Mouse (Mus musculus): ENCODE data around the gene Shroom1. TPM values are rescaled to one million over a fixed set of nuclear protein-coding genes. Genes with fewer than 3 reads are reported as not detected.

Gene Shroom1
- polyA plus RNA-seq, 1 experiment from 2014 or later = 3.2 TPM

- WGBS = 91% methylated on average over 3 of the region's 3 CpGs
- Histone ChIP-seq H3K4me3 (ENCODE audit: low read length) (no peak overlapping the region), H3K9ac (ENCODE audit: low read depth, low read length) (no peak overlapping the region), H3K9me3 (ENCODE audit: control insufficient read depth, low read length) (no peaks in the 10 kb centered on the region), H3K36me3 (ENCODE audit: control insufficient read depth, insufficient read depth, low read length) (peaks cover 6% of the 10 kb centered on the region), H3K4me1 (ENCODE audit: control insufficient read depth, insufficient read depth, low read depth, low read length) (peaks cover 7% of the 10 kb centered on the region), H3K4me2 (ENCODE audit: low read length) (no peak overlapping the region), H3K27me3 (replicated peaks; ENCODE audit: control insufficient read depth, insufficient read depth, low read length) (no peaks in the 10 kb centered on the region), H3K27ac (ENCODE audit: low read depth, low read length) (no peak overlapping the region)
- no peak for ATAC-seq
These were observed 28.9 kb upstream of the Shroom1 start for GRCm38 (mm10) chr11:53427993-53428715.

- ATAC-seq = no peak
- Histone ChIP-seq H3K4me3 (ENCODE audit: low read length) (no peak overlapping the region), H3K27me3 (replicated peaks; ENCODE audit: control insufficient read depth, insufficient read depth, low read length) (no peaks in the 10 kb centered on the region), H3K4me1 (ENCODE audit: control insufficient read depth, insufficient read depth, low read depth, low read length) (peaks cover 7% of the 10 kb centered on the region), H3K9me3 (ENCODE audit: control insufficient read depth, low read length) (no peaks in the 10 kb centered on the region), H3K9ac (ENCODE audit: low read depth, low read length) (no peak overlapping the region), H3K36me3 (ENCODE audit: control insufficient read depth, insufficient read depth, low read length) (peaks cover 6% of the 10 kb centered on the region), H3K27ac (ENCODE audit: low read depth, low read length) (no peak overlapping the region), H3K4me2 (ENCODE audit: low read length) (no peak overlapping the region)
- 98% methylated on average over 5 of the region's 5 CpGs for WGBS
These were observed 28.3 kb upstream of the Shroom1 start for GRCm38 (mm10) chr11:53428716-53429057.

DNA sequence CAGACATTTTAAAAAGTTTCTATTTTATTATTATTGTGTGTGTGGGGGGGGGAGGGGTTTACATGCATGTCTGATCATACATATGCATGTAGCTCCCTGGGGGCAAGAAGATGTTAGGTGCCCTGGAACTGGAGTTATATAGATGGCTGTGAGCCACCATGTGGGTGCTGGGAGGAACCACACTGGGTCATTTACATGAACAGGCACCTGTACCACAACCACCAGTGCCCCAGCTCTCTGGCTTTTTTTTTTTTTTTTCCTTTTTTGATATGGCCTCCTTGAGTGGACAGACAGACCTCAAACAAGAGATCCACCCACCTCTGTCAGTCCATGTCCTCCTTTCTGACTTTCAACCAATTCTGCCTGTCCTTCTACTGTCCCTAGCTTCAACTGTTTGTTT is 27.8 kb upstream of the Shroom1 start:
- Histone ChIP-seq H3K36me3 (ENCODE audit: control insufficient read depth, insufficient read depth, low read length) (peaks cover 6% of the 10 kb centered on the region), H3K27ac (ENCODE audit: low read depth, low read length) (no peak overlapping the region), H3K4me1 (ENCODE audit: control insufficient read depth, insufficient read depth, low read depth, low read length) (peaks cover 7% of the 10 kb centered on the region), H3K4me2 (ENCODE audit: low read length) (peak overlapping the region; percentile 94), H3K4me3 (ENCODE audit: low read length) (no peak overlapping the region), H3K9me3 (ENCODE audit: control insufficient read depth, low read length) (no peaks in the 10 kb centered on the region), H3K9ac (ENCODE audit: low read depth, low read length) (no peak overlapping the region), H3K27me3 (replicated peaks; ENCODE audit: control insufficient read depth, insufficient read depth, low read length) (no peaks in the 10 kb centered on the region)
- no peak for ATAC-seq

- ATAC-seq = peak; percentile 60
- H3K27ac ChIP-seq (ENCODE audit: low read depth, low read length) = peak overlapping the region; percentile 88
- WGBS = under 1% methylated on average over 32 of the region's 34 CpGs
These were observed 26.7 kb upstream of the Shroom1 start for GRCm38 (mm10) chr11:53430300-53430669.

GRCm38 (mm10) chr11:53430670-53431346 is 26.2 kb upstream of the Shroom1 start, which contains the start of the genes Uqcrq and Gdf9:
Uqcrq (minus strand) TSS chr11:53430831.
Gdf9 (plus strand) TSS chr11:53431023.
- ATAC-seq = peak; percentile 96
- WGBS = under 1% methylated on average over 44 of the region's 44 CpGs
- Histone ChIP-seq H3K9ac (ENCODE audit: low read depth, low read length) (peak within 1 kb of the TSS; percentile 89), H3K9me3 (ENCODE audit: control insufficient read depth, low read length) (no peaks in the 10 kb centered on the region), H3K4me1 (ENCODE audit: control insufficient read depth, insufficient read depth, low read depth, low read length) (peaks cover 7% of the 10 kb centered on the region), H3K27me3 (replicated peaks; ENCODE audit: control insufficient read depth, insufficient read depth, low read length) (no peaks in the 10 kb centered on the region), H3K4me3 (ENCODE audit: low read length) (peak within 1 kb of the TSS; percentile 90), H3K36me3 (ENCODE audit: control insufficient read depth, insufficient read depth, low read length) (peaks cover 6% of the 10 kb centered on the region), H3K27ac (ENCODE audit: low read depth, low read length) (peak within 1 kb of the TSS; percentile 88), H3K4me2 (ENCODE audit: low read length) (peak within 1 kb of the TSS; percentile 94)

More at GRCm38 (mm10) chr11:53430300-53430669, 26.7 kb upstream of the Shroom1 start:
- Histone ChIP-seq H3K4me1 (ENCODE audit: control insufficient read depth, insufficient read depth, low read depth, low read length) (peaks cover 7% of the 10 kb centered on the region), H3K4me3 (ENCODE audit: low read length) (peak overlapping the region; percentile 90), H3K9ac (ENCODE audit: low read depth, low read length) (peak overlapping the region; percentile 89), H3K9me3 (ENCODE audit: control insufficient read depth, low read length) (no peaks in the 10 kb centered on the region), H3K36me3 (ENCODE audit: control insufficient read depth, insufficient read depth, low read length) (peaks cover 6% of the 10 kb centered on the region), H3K27me3 (replicated peaks; ENCODE audit: control insufficient read depth, insufficient read depth, low read length) (no peaks in the 10 kb centered on the region), H3K4me2 (ENCODE audit: low read length) (peak overlapping the region; percentile 94)

GRCm38 (mm10) chr11:53431347-53432056 is 25.5 kb upstream of the Shroom1 start:
- H3K27me3 ChIP-seq (replicated peaks; ENCODE audit: control insufficient read depth, insufficient read depth, low read length) = no peaks in the 10 kb centered on the region
- peaks cover 7% of the 10 kb centered on the region for H3K4me1 ChIP-seq (ENCODE audit: control insufficient read depth, insufficient read depth, low read depth, low read length)
- H3K9ac ChIP-seq (ENCODE audit: low read depth, low read length) = peak overlapping the region; percentile 62
- peaks cover 6% of the 10 kb centered on the region for H3K36me3 ChIP-seq (ENCODE audit: control insufficient read depth, insufficient read depth, low read length)
- ATAC-seq = peak; percentile 45
- no peaks in the 10 kb centered on the region for H3K9me3 ChIP-seq (ENCODE audit: control insufficient read depth, low read length)
- peak overlapping the region; percentile 77 for H3K27ac ChIP-seq (ENCODE audit: low read depth, low read length)
- peak overlapping the region; percentile 90 for H3K4me3 ChIP-seq (ENCODE audit: low read length)
- 17% methylated on average over 9 of the region's 9 CpGs for WGBS
- H3K4me2 ChIP-seq (ENCODE audit: low read length) = peak overlapping the region; percentile 94

DNA sequence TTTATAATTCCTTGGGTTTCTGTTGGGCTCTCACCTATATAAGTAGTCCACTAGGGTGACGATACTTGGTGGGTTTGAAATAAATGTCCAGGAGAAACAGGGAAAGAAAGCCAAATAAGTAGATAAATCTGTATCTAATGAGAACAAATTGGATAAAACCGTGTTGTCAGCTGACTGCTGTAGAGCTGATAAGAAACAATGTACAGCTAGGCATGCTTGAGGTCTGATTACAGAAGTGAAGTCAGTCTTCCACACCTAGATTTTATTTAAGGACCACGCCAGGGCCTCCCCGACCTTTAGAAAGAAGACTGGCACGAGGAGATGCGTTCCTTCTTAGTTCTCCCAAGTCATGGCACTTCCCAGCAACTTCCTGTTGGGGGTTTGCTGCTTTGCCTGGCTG is 23.9 kb upstream of the Shroom1 start:
- no peak overlapping the region for H3K27ac ChIP-seq (ENCODE audit: low read depth, low read length)
- no peak overlapping the region for H3K4me2 ChIP-seq (ENCODE audit: low read length)
- no peak for ATAC-seq

GRCm38 (mm10) chr11:53435504-53435903 is 21.5 kb upstream of the Shroom1 start:
- no peaks in the 10 kb centered on the region; the same call in 1 of the 2 replicates for H3K4me1 ChIP-seq (ENCODE audit: control insufficient read depth, insufficient read depth, low read depth, low read length)
- H3K4me2 ChIP-seq (ENCODE audit: low read length) = no peak overlapping the region
- H3K9me3 ChIP-seq (ENCODE audit: control insufficient read depth, low read length) = no peaks in the 10 kb centered on the region
- WGBS = 80% methylated on average over 8 of the region's 8 CpGs
- no peaks in the 10 kb centered on the region for H3K27me3 ChIP-seq (replicated peaks; ENCODE audit: control insufficient read depth, insufficient read depth, low read length)
- no peak overlapping the region for H3K9ac ChIP-seq (ENCODE audit: low read depth, low read length)
- no peak overlapping the region for H3K27ac ChIP-seq (ENCODE audit: low read depth, low read length)
- H3K36me3 ChIP-seq (ENCODE audit: control insufficient read depth, insufficient read depth, low read length) = no peaks in the 10 kb centered on the region
- no peak overlapping the region for H3K4me3 ChIP-seq (ENCODE audit: low read length)
- no peak for ATAC-seq

More for the DNA sequence above, 23.9 kb upstream of the Shroom1 start:
- H3K4me1 ChIP-seq (ENCODE audit: control insufficient read depth, insufficient read depth, low read depth, low read length) = peaks cover 7% of the 10 kb centered on the region
- no peaks in the 10 kb centered on the region for H3K27me3 ChIP-seq (replicated peaks; ENCODE audit: control insufficient read depth, insufficient read depth, low read length)
- H3K9ac ChIP-seq (ENCODE audit: low read depth, low read length) = no peak overlapping the region
- no peak overlapping the region for H3K4me3 ChIP-seq (ENCODE audit: low read length)
- H3K36me3 ChIP-seq (ENCODE audit: control insufficient read depth, insufficient read depth, low read length) = peaks cover 6% of the 10 kb centered on the region
- H3K9me3 ChIP-seq (ENCODE audit: control insufficient read depth, low read length) = no peaks in the 10 kb centered on the region
- WGBS = 67% methylated on average over 6 of the region's 6 CpGs

DNA sequence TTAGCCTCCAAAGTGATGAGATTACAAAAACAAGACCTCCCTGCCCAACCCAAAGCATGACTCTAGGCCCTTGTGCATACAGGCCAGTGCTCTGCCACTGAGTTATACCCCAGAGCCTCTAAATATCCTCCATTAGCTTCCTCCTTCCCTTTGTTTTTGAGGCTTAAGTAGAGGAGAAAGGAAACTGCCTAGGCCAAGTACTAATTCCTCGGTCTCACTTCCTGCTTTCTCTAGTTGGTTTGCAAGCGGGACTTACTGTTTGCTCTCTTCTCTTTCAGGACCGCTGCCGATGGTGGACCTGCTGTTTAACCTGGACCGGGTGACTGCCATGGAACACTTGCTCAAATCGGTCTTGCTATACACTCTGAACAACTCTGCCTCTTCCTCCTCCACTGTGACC is 20.7 kb upstream of the Shroom1 start:
- Histone ChIP-seq H3K4me3 (ENCODE audit: low read length) (no peak overlapping the region), H3K4me1 (ENCODE audit: control insufficient read depth, insufficient read depth, low read depth, low read length) (no peaks in the 10 kb centered on the region; the same call in 1 of the 2 replicates), H3K27ac (ENCODE audit: low read depth, low read length) (no peak overlapping the region), H3K9ac (ENCODE audit: low read depth, low read length) (no peak overlapping the region), H3K9me3 (ENCODE audit: control insufficient read depth, low read length) (no peaks in the 10 kb centered on the region), H3K27me3 (replicated peaks; ENCODE audit: control insufficient read depth, insufficient read depth, low read length) (no peaks in the 10 kb centered on the region), H3K36me3 (ENCODE audit: control insufficient read depth, insufficient read depth, low read length) (no peaks in the 10 kb centered on the region), H3K4me2 (ENCODE audit: low read length) (no peak overlapping the region)
- 87% methylated on average over 6 of the region's 6 CpGs for WGBS
- ATAC-seq = no peak
